In genomic region chr9:41079428-41080155, GRCm38 (mm10) we compare ENCODE assay signal across 11 mouse cellular contexts.
DNase-seq lines count a peak whose midpoint lies in the region; ATAC-seq and TF ChIP-seq lines count a peak whose summit lies in the region.
"Had no signal": no experiment of that assay in that cellular context is flagged by ENCODE, and none has a peak within 500 bp of the region (broad histone marks: within the 10 kb centered on the region; RNA-seq: fewer than 3 reads in every experiment).

No protein-coding gene starts in this region.

- no peaks in the 10 kb centered on the region for H3K27me3 ChIP-seq in heart, embryonic 11.5 days (ENCODE audit: control insufficient read depth, insufficient read depth, low read length)
- H3K27me3 ChIP-seq in G1E (ENCODE audit: insufficient read depth, low read length), result no peaks in the 10 kb centered on the region
- H3K27me3 ChIP-seq in liver, embryonic 13.5 days, result no peaks in the 10 kb centered on the region

- H3K4me3 ChIP-seq in heart, embryonic 11.5 days (ENCODE audit: low read depth, low read length), result peak overlapping the region; percentile 15
- H3K4me3 ChIP-seq in G1E (ENCODE audit: low read depth, low read length), result peak overlapping the region; percentile 69
- H3K4me3 ChIP-seq in liver, embryonic 13.5 days (replicated peaks), result peak overlapping the region; percentile 23

- H3K4me2 ChIP-seq in heart, embryonic 11.5 days, result peak overlapping the region; percentile 37
- peak overlapping the region; percentile 60 for H3K4me2 ChIP-seq in liver, embryonic 13.5 days

- H3K27ac ChIP-seq in heart, embryonic 11.5 days (ENCODE audit: low read depth, low read length), result peak overlapping the region; percentile 80
- peak overlapping the region; percentile 75 for H3K27ac ChIP-seq in liver, embryonic 13.5 days
- H3K27ac ChIP-seq: kidney, postnatal 0 days had no signal

- H3K9me3 ChIP-seq in heart, embryonic 11.5 days (replicated peaks; ENCODE audit: control insufficient read depth, low read length), result no peaks in the 10 kb centered on the region
- no peaks in the 10 kb centered on the region for H3K9me3 ChIP-seq in G1E (replicated peaks)
- no peaks in the 10 kb centered on the region for H3K9me3 ChIP-seq in liver, embryonic 13.5 days (replicated peaks)

- peak; percentile 81 for ATAC-seq in heart, embryonic 11.5 days (replicated peaks; ENCODE audit: insufficient number of reproducible peaks, low FRiP score, low TSS enrichment)
- peak; percentile 89 for ATAC-seq in G1E (ENCODE audit: extremely low read depth, insufficient number of reproducible peaks, low FRiP score, poor library complexity, severe bottlenecking)
- peak; percentile 88 for ATAC-seq in liver, embryonic 13.5 days (ENCODE audit: low read depth)
- ATAC-seq: hindbrain, embryonic 16.5 days had no signal

- 42% methylated on average over 14 of the region's 14 CpGs for WGBS in heart, embryonic 11.5 days (ENCODE audit: insufficient replicate concordance)
- 17% methylated on average over 14 of the region's 14 CpGs for WGBS in liver, embryonic 13.5 days (ENCODE audit: insufficient replicate concordance)

- no peak for DNase-seq in heart, postnatal 4 days
- peak; percentile 66 for DNase-seq in G1E (ENCODE audit: low spot score)
- DNase-seq in c-Kit-positive CD71-positive TER-119-negative erythroid progenitor cells, embryonic 14.5 days (ENCODE audit: low read depth), result peak; percentile 69
- DNase-seq in liver, embryonic 13.5 days, result peak; percentile 73
- DNase-seq in Muller cell, postnatal 12 days (ENCODE audit: inconsistent ontology term), result no peak
- DNase-seq in right cerebral cortex, adult 18-20 months, result no peak
- DNase-seq: heart, adult 11 months; right cerebral cortex, postnatal 4 days had no signal

- peaks cover 43% of the 10 kb centered on the region for H3K4me1 ChIP-seq in heart, embryonic 11.5 days (ENCODE audit: control insufficient read depth, insufficient read depth, low read length)
- H3K4me1 ChIP-seq in G1E (ENCODE audit: insufficient read depth, low read depth, low read length), result peaks cover 92% of the 10 kb centered on the region
- H3K4me1 ChIP-seq in liver, embryonic 13.5 days (replicated peaks), result peaks cover 93% of the 10 kb centered on the region

- peak overlapping the region; percentile 39 for H3K9ac ChIP-seq in heart, embryonic 11.5 days (ENCODE audit: low read depth, low read length)
- H3K9ac ChIP-seq in liver, embryonic 13.5 days, result peak overlapping the region; percentile 62

- no peak for TF ChIP-seq CTCF in G1E (IDR thresholded peaks at IDR 0.05; ENCODE audit: low read depth, low read length)

- H3K36me3 ChIP-seq in heart, embryonic 11.5 days (ENCODE audit: control insufficient read depth, insufficient read depth, low read length), result no peaks in the 10 kb centered on the region
- H3K36me3 ChIP-seq in G1E (replicated peaks), result peaks cover 22% of the 10 kb centered on the region
- H3K36me3 ChIP-seq in liver, embryonic 13.5 days, result no peaks in the 10 kb centered on the region

Comparison
In these comparisons a context has a peak if more than half of its experiments do, and no peak if none do; other contexts are left out.
1. H3K4me3 ChIP-seq: peak in every context shown above with its lines; median percentile 69 in G1E; 23 in liver, embryonic 13.5 days; 15 in heart, embryonic 11.5 days.
2. DNase-seq: peak in G1E (single experiment), c-Kit-positive CD71-positive TER-119-negative erythroid progenitor cells, embryonic 14.5 days (single experiment) and liver, embryonic 13.5 days (single experiment); none in heart, postnatal 4 days (single experiment), Muller cell, postnatal 12 days (single experiment) and right cerebral cortex, adult 18-20 months (single experiment).
3. Peak in every context shown above with its lines, with median percentiles within 50 percentile points of each other: ATAC-seq.